Mouse (Mus musculus): ENCODE data around the gene Speg.

- TF ChIP-seq CTCF (IDR thresholded peaks at IDR 0.05; ENCODE audit: borderline replicate concordance, control insufficient read depth, extremely low read depth, insufficient read depth, low read length, poor library complexity) = no peak
- TF ChIP-seq POLR2A (IDR thresholded peaks at IDR 0.05; ENCODE audit: control insufficient read depth, extremely low read depth, insufficient read depth, low read length, poor library complexity) = no peak
Measured at GRCm38 (mm10) chr1:75387469-75387928, 12.4 kb downstream of the Speg start.
